Mouse (Mus musculus): ENCODE results near the gene Rsu1.

Gene Rsu1

DNA sequence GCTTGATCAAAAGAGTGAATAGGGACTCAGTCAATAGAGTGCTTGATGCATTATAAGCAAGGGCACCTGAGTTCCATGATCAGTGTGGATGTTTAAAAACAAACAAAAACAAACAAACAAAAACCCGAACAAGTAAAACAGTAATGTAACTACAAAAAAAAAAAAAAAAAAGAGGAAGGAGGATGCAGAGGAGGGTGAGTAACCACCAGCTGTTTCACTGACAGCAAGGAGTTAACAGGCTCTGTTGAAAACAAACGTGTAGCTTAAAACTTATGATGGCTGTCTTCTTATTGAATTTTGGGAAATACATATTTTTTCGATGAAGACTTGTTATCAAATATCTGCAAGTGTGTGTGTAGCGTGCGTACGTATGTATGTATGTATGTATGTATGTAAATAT is 222.6 kb downstream of the Rsu1 start:
- DNase-seq (ENCODE audit: low spot score), result no peak

DNA sequence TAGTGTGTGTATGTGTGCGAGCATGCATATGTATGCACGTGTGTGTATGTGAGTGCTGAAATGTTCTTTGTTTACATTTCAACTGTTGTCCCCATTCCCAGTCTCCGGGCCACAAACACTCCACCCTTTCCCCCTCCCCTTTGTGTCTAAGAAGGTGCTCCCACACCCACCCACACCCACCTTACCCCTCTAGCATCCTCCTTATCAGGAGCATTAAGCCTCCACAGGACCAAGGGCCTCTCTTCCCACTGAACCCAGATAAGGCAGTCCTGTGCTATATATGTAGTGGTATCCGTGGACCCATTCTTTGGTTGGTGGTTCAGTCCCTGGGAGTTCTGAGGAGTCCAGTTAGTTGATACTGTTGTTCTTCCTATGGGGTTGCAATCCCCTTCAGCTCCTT is 226.7 kb downstream of the Rsu1 start:
- no peak for DNase-seq (ENCODE audit: low spot score)

GRCm38 (mm10) chr2:13039785-13040184 is 231.4 kb downstream of the Rsu1 start:
- no peak for DNase-seq (ENCODE audit: low spot score)

DNA sequence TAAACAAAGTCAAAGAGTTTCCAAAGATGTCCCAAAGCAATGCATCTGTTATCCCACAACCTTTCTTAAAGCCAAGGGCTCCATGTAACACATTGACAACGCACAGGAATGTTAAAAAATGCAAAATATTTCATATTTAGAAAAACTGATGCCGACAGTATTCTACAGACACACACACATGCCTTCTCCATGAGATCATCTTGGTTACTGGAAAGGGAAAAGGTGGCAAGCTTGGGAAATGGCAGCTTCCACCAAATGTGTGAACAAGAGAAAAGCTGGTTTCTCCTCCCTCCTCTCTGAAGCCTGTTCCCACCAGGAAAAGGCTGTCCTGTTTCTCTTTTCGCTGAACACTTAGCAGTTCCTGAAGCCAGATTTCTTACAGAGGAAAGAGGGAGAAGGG is 232.4 kb downstream of the Rsu1 start:
- DNase-seq (ENCODE audit: low spot score), result no peak
